Mouse (Mus musculus): ENCODE results near the gene Cdh23. TPM values are rescaled to one million over a fixed set of nuclear protein-coding genes. Genes with fewer than 3 reads are reported as not detected.

Gene Cdh23
- polyA plus RNA-seq, 1 experiment from 2014 or later: 0.73 TPM

GRCm38 (mm10) chr10:60347768-60348610 is 348.3 kb downstream of the Cdh23 start:
- H3K27ac ChIP-seq (replicated peaks): no peak overlapping the region

GRCm38 (mm10) chr10:60346701-60347405 is 349.4 kb downstream of the Cdh23 start, which contains the start of gene Vsir:
Gene Vsir, plus strand, starts transcription at chr10:60346851.
- WGBS: 1% methylated on average over 37 of the region's 37 CpGs
- peak; percentile 27; the same call in 1 of the 2 replicates for ATAC-seq (ENCODE audit: insufficient number of reproducible peaks, low FRiP score, low TSS enrichment, low read depth)
- no peak within 1 kb of the TSS for H3K27ac ChIP-seq (replicated peaks)

More at GRCm38 (mm10) chr10:60347768-60348610, 348.3 kb downstream of the Cdh23 start:
- Histone ChIP-seq H3K9me3 (replicated peaks) (no peaks in the 10 kb centered on the region), H3K36me3 (no peaks in the 10 kb centered on the region), H3K4me1 (peaks cover 48% of the 10 kb centered on the region), H3K4me3 (replicated peaks) (peak overlapping the region; percentile 37; the same call in 1 of the 2 replicates), H3K27me3 (peaks cover 4% of the 10 kb centered on the region; the same call in 1 of the 2 replicates), H3K9ac (no peak overlapping the region), H3K4me2 (replicated peaks) (peak overlapping the region; percentile 64; the same call in 1 of the 2 replicates)
- ATAC-seq (ENCODE audit: insufficient number of reproducible peaks, low FRiP score, low TSS enrichment, low read depth): no peak
- 46% methylated on average over 9 of the region's 9 CpGs for WGBS

GRCm38 (mm10) chr10:60346056-60346455 is 350.2 kb downstream of the Cdh23 start:
- Histone ChIP-seq H3K4me2 (replicated peaks) (no peak overlapping the region), H3K27ac (replicated peaks) (no peak overlapping the region), H3K4me3 (replicated peaks) (no peak overlapping the region), H3K36me3 (no peaks in the 10 kb centered on the region), H3K27me3 (peaks cover 4% of the 10 kb centered on the region; the same call in 1 of the 2 replicates), H3K9me3 (replicated peaks) (no peaks in the 10 kb centered on the region), H3K4me1 (peaks cover 31% of the 10 kb centered on the region), H3K9ac (no peak overlapping the region)
- no peak for ATAC-seq (ENCODE audit: insufficient number of reproducible peaks, low FRiP score, low TSS enrichment, low read depth)
- WGBS: 81% methylated on average over 4 of the region's 4 CpGs

More at GRCm38 (mm10) chr10:60346701-60347405, 349.4 kb downstream of the Cdh23 start, which contains the start of gene Vsir:
- Histone ChIP-seq H3K27me3 (peaks cover 4% of the 10 kb centered on the region; the same call in 1 of the 2 replicates), H3K4me1 (peaks cover 39% of the 10 kb centered on the region), H3K9ac (peak within 1 kb of the TSS; percentile 19; the same call in 1 of the 2 replicates), H3K4me3 (replicated peaks) (peak within 1 kb of the TSS; percentile 37), H3K9me3 (replicated peaks) (no peaks in the 10 kb centered on the region), H3K4me2 (replicated peaks) (peak within 1 kb of the TSS; percentile 64), H3K36me3 (no peaks in the 10 kb centered on the region)

- H3K36me3 ChIP-seq: no peaks in the 10 kb centered on the region
- WGBS: 70% methylated on average over 3 of the region's 3 CpGs
Measured at GRCm38 (mm10) chr10:60344111-60344510, 352.2 kb downstream of the Cdh23 start.

GRCm38 (mm10) chr10:60341528-60341927 is 354.8 kb downstream of the Cdh23 start:
- H3K27ac ChIP-seq (replicated peaks): no peak overlapping the region
- H3K4me2 ChIP-seq (replicated peaks): no peak overlapping the region
- H3K4me3 ChIP-seq (replicated peaks): no peak overlapping the region
- no peaks in the 10 kb centered on the region for H3K9me3 ChIP-seq (replicated peaks)
- peaks cover 4% of the 10 kb centered on the region for H3K4me1 ChIP-seq
- H3K36me3 ChIP-seq: no peaks in the 10 kb centered on the region
- ATAC-seq (ENCODE audit: insufficient number of reproducible peaks, low FRiP score, low TSS enrichment, low read depth): no peak
- H3K9ac ChIP-seq: no peak overlapping the region
- H3K27me3 ChIP-seq: peaks cover 4% of the 10 kb centered on the region; the same call in 1 of the 2 replicates
- 77% methylated on average over 9 of the region's 9 CpGs for WGBS

More at GRCm38 (mm10) chr10:60344111-60344510, 352.2 kb downstream of the Cdh23 start:
- H3K9me3 ChIP-seq (replicated peaks): no peaks in the 10 kb centered on the region
- peaks cover 4% of the 10 kb centered on the region; the same call in 1 of the 2 replicates for H3K27me3 ChIP-seq
- H3K4me1 ChIP-seq: peaks cover 18% of the 10 kb centered on the region
- H3K27ac ChIP-seq (replicated peaks): no peak overlapping the region
- no peak overlapping the region for H3K4me3 ChIP-seq (replicated peaks)
- no peak overlapping the region for H3K4me2 ChIP-seq (replicated peaks)
- no peak for ATAC-seq (ENCODE audit: insufficient number of reproducible peaks, low FRiP score, low TSS enrichment, low read depth)
- no peak overlapping the region for H3K9ac ChIP-seq

GRCm38 (mm10) chr10:60335021-60335420 is 361.3 kb downstream of the Cdh23 start:
- Histone ChIP-seq H3K4me3 (replicated peaks) (no peak overlapping the region), H3K27me3 (no peaks in the 10 kb centered on the region), H3K27ac (replicated peaks) (no peak overlapping the region), H3K4me1 (no peaks in the 10 kb centered on the region), H3K9ac (no peak overlapping the region), H3K36me3 (no peaks in the 10 kb centered on the region), H3K9me3 (replicated peaks) (no peaks in the 10 kb centered on the region), H3K4me2 (replicated peaks) (no peak overlapping the region)
- ATAC-seq (ENCODE audit: insufficient number of reproducible peaks, low FRiP score, low TSS enrichment, low read depth): no peak
- WGBS: 95% methylated on average over 4 of the region's 4 CpGs

- no peak overlapping the region for H3K4me2 ChIP-seq (replicated peaks)
- H3K9me3 ChIP-seq (replicated peaks): no peaks in the 10 kb centered on the region
- H3K4me3 ChIP-seq (replicated peaks): no peak overlapping the region
- no peaks in the 10 kb centered on the region for H3K4me1 ChIP-seq
- no peak overlapping the region for H3K27ac ChIP-seq (replicated peaks)
- no peaks in the 10 kb centered on the region for H3K36me3 ChIP-seq
- H3K27me3 ChIP-seq: no peaks in the 10 kb centered on the region
- 72% methylated on average over 7 of the region's 7 CpGs for WGBS
- no peak for ATAC-seq (ENCODE audit: insufficient number of reproducible peaks, low FRiP score, low TSS enrichment, low read depth)
- H3K9ac ChIP-seq: no peak overlapping the region
Measured at GRCm38 (mm10) chr10:60334583-60334982, 361.7 kb downstream of the Cdh23 start.

- H3K27ac ChIP-seq (replicated peaks): no peak overlapping the region
- no peaks in the 10 kb centered on the region for H3K9me3 ChIP-seq (replicated peaks)
- no peak overlapping the region for H3K4me3 ChIP-seq (replicated peaks)
- ATAC-seq (ENCODE audit: insufficient number of reproducible peaks, low FRiP score, low TSS enrichment, low read depth): no peak
- no peaks in the 10 kb centered on the region for H3K36me3 ChIP-seq
- H3K27me3 ChIP-seq: no peaks in the 10 kb centered on the region
- H3K4me2 ChIP-seq (replicated peaks): no peak overlapping the region
- 64% methylated on average over 11 of the region's 11 CpGs for WGBS
- H3K9ac ChIP-seq: no peak overlapping the region
- no peaks in the 10 kb centered on the region for H3K4me1 ChIP-seq
Measured at GRCm38 (mm10) chr10:60328963-60329650, 367.2 kb downstream of the Cdh23 start.

GRCm38 (mm10) chr10:60316166-60316565 is 380.1 kb downstream of the Cdh23 start:
- no peaks in the 10 kb centered on the region for H3K4me1 ChIP-seq
- no peaks in the 10 kb centered on the region for H3K36me3 ChIP-seq
- no peak overlapping the region for H3K9ac ChIP-seq
- no peak overlapping the region for H3K4me2 ChIP-seq (replicated peaks)
- H3K27ac ChIP-seq (replicated peaks): no peak overlapping the region
- H3K9me3 ChIP-seq (replicated peaks): no peaks in the 10 kb centered on the region
- 85% methylated on average over 4 of the region's 4 CpGs for WGBS
- no peak overlapping the region for H3K4me3 ChIP-seq (replicated peaks)
- no peaks in the 10 kb centered on the region for H3K27me3 ChIP-seq
- no peak for ATAC-seq (ENCODE audit: insufficient number of reproducible peaks, low FRiP score, low TSS enrichment, low read depth)

GRCm38 (mm10) chr10:60313606-60314005 is 382.7 kb downstream of the Cdh23 start:
- H3K27ac ChIP-seq (replicated peaks): no peak overlapping the region
- H3K4me3 ChIP-seq (replicated peaks): no peak overlapping the region
- ATAC-seq (ENCODE audit: insufficient number of reproducible peaks, low FRiP score, low TSS enrichment, low read depth): no peak
- 88% methylated on average over 5 of the region's 5 CpGs for WGBS
- no peak overlapping the region for H3K9ac ChIP-seq
- no peaks in the 10 kb centered on the region for H3K27me3 ChIP-seq
- no peaks in the 10 kb centered on the region for H3K36me3 ChIP-seq
- no peaks in the 10 kb centered on the region for H3K9me3 ChIP-seq (replicated peaks)
- no peaks in the 10 kb centered on the region for H3K4me1 ChIP-seq
- no peak overlapping the region for H3K4me2 ChIP-seq (replicated peaks)

- Histone ChIP-seq H3K27me3 (no peaks in the 10 kb centered on the region), H3K27ac (replicated peaks) (no peak overlapping the region), H3K9ac (no peak overlapping the region), H3K9me3 (replicated peaks) (no peaks in the 10 kb centered on the region), H3K4me1 (no peaks in the 10 kb centered on the region), H3K36me3 (no peaks in the 10 kb centered on the region), H3K4me3 (replicated peaks) (no peak overlapping the region), H3K4me2 (replicated peaks) (no peak overlapping the region)
- WGBS: 89% methylated on average over 13 of the region's 13 CpGs
- no peak for ATAC-seq (ENCODE audit: insufficient number of reproducible peaks, low FRiP score, low TSS enrichment, low read depth)
Measured at GRCm38 (mm10) chr10:60310629-60311028, 385.7 kb downstream of the Cdh23 start.

Measured in embryonic facial prominence, embryonic 15.5 days (tissue).